Mouse (Mus musculus): ENCODE results near the gene Sos2. TPM values are rescaled to one million over a fixed set of nuclear protein-coding genes. Genes with fewer than 3 reads are reported as not detected.

The Sos2 gene
- polyA plus RNA-seq, 1 experiment from 2014 or later, result 11.3 TPM

GRCm38 (mm10) chr12:69583270-69583629, 98.4 kb downstream of the Sos2 start:
- H3K36me3 ChIP-seq (ENCODE audit: control insufficient read depth, insufficient read depth, low read length), result peaks cover 24% of the 10 kb centered on the region
- no peaks in the 10 kb centered on the region for H3K9me3 ChIP-seq (ENCODE audit: control insufficient read depth, low read length)
- peak overlapping the region; percentile 78 for H3K4me2 ChIP-seq (ENCODE audit: low read length)
- H3K27me3 ChIP-seq (replicated peaks; ENCODE audit: control insufficient read depth, insufficient read depth, low read length), result no peaks in the 10 kb centered on the region
- 0 out of 2 replicates have a peak, but pooled peaks have one; percentile 12 for ATAC-seq
- H3K27ac ChIP-seq (ENCODE audit: low read depth, low read length), result peak overlapping the region; percentile 86
- peak overlapping the region; percentile 80 for H3K9ac ChIP-seq (ENCODE audit: low read depth, low read length)
- peak overlapping the region; percentile 65 for H3K4me3 ChIP-seq (ENCODE audit: low read length)
- WGBS, result 38% methylated on average over 5 of the region's 5 CpGs
- peaks cover 12% of the 10 kb centered on the region for H3K4me1 ChIP-seq (ENCODE audit: control insufficient read depth, insufficient read depth, low read depth, low read length)

GRCm38 (mm10) chr12:69582613-69583269, 98.9 kb downstream of the Sos2 start, which contains the start of gene Vcpkmt:
Gene Vcpkmt (minus strand): TSS chr12:69583028.
- Histone ChIP-seq H3K4me2 (ENCODE audit: low read length) (peak within 1 kb of the TSS; percentile 78), H3K27me3 (replicated peaks; ENCODE audit: control insufficient read depth, insufficient read depth, low read length) (no peaks in the 10 kb centered on the region), H3K27ac (ENCODE audit: low read depth, low read length) (peak within 1 kb of the TSS; percentile 86), H3K4me1 (ENCODE audit: control insufficient read depth, insufficient read depth, low read depth, low read length) (peaks cover 12% of the 10 kb centered on the region), H3K9ac (ENCODE audit: low read depth, low read length) (peak within 1 kb of the TSS; percentile 80), H3K36me3 (ENCODE audit: control insufficient read depth, insufficient read depth, low read length) (peaks cover 27% of the 10 kb centered on the region), H3K4me3 (ENCODE audit: low read length) (peak within 1 kb of the TSS; percentile 65), H3K9me3 (ENCODE audit: control insufficient read depth, low read length) (no peaks in the 10 kb centered on the region)
- peak; percentile 97 for ATAC-seq
- WGBS, result under 1% methylated on average over 56 of the region's 56 CpGs

GRCm38 (mm10) chr12:69582216-69582612, 99.4 kb downstream of the Sos2 start:
- Histone ChIP-seq H3K4me2 (ENCODE audit: low read length) (peak overlapping the region; percentile 78), H3K9ac (ENCODE audit: low read depth, low read length) (peak overlapping the region; percentile 80), H3K4me3 (ENCODE audit: low read length) (peak overlapping the region; percentile 65), H3K27me3 (replicated peaks; ENCODE audit: control insufficient read depth, insufficient read depth, low read length) (no peaks in the 10 kb centered on the region), H3K4me1 (ENCODE audit: control insufficient read depth, insufficient read depth, low read depth, low read length) (peaks cover 12% of the 10 kb centered on the region), H3K9me3 (ENCODE audit: control insufficient read depth, low read length) (no peaks in the 10 kb centered on the region), H3K36me3 (ENCODE audit: control insufficient read depth, insufficient read depth, low read length) (peaks cover 32% of the 10 kb centered on the region), H3K27ac (ENCODE audit: low read depth, low read length) (peak overlapping the region; percentile 86)
- no peak for ATAC-seq
- WGBS, result 26% methylated on average over 9 of the region's 9 CpGs

GRCm38 (mm10) chr12:69579623-69580022, 102.0 kb downstream of the Sos2 start:
- ATAC-seq, result no peak
- Histone ChIP-seq H3K36me3 (ENCODE audit: control insufficient read depth, insufficient read depth, low read length) (peaks cover 28% of the 10 kb centered on the region), H3K4me1 (ENCODE audit: control insufficient read depth, insufficient read depth, low read depth, low read length) (peaks cover 13% of the 10 kb centered on the region), H3K4me3 (ENCODE audit: low read length) (no peak overlapping the region), H3K27ac (ENCODE audit: low read depth, low read length) (no peak overlapping the region), H3K4me2 (ENCODE audit: low read length) (no peak overlapping the region), H3K9me3 (ENCODE audit: control insufficient read depth, low read length) (no peaks in the 10 kb centered on the region), H3K27me3 (replicated peaks; ENCODE audit: control insufficient read depth, insufficient read depth, low read length) (no peaks in the 10 kb centered on the region), H3K9ac (ENCODE audit: low read depth, low read length) (no peak overlapping the region)
- 94% methylated on average over 5 of the region's 5 CpGs for WGBS

- H3K36me3 ChIP-seq (ENCODE audit: control insufficient read depth, insufficient read depth, low read length), result peaks cover 28% of the 10 kb centered on the region
- H3K9me3 ChIP-seq (ENCODE audit: control insufficient read depth, low read length), result no peaks in the 10 kb centered on the region
- no peak overlapping the region for H3K27ac ChIP-seq (ENCODE audit: low read depth, low read length)
- 82% methylated on average over 9 of the region's 9 CpGs for WGBS
- no peak for ATAC-seq
- H3K27me3 ChIP-seq (replicated peaks; ENCODE audit: control insufficient read depth, insufficient read depth, low read length), result no peaks in the 10 kb centered on the region
- H3K9ac ChIP-seq (ENCODE audit: low read depth, low read length), result no peak overlapping the region
- peaks cover 4% of the 10 kb centered on the region for H3K4me1 ChIP-seq (ENCODE audit: control insufficient read depth, insufficient read depth, low read depth, low read length)
- H3K4me3 ChIP-seq (ENCODE audit: low read length), result no peak overlapping the region
- no peak overlapping the region for H3K4me2 ChIP-seq (ENCODE audit: low read length)
Measured at GRCm38 (mm10) chr12:69576120-69576627, 105.5 kb downstream of the Sos2 start.

GRCm38 (mm10) chr12:69573916-69574881, 107.5 kb downstream of the Sos2 start:
- H3K4me1 ChIP-seq (ENCODE audit: control insufficient read depth, insufficient read depth, low read depth, low read length), result peaks cover 4% of the 10 kb centered on the region
- peak overlapping the region; percentile 51 for H3K4me2 ChIP-seq (ENCODE audit: low read length)
- WGBS, result 29% methylated on average over 17 of the region's 17 CpGs
- H3K9me3 ChIP-seq (ENCODE audit: control insufficient read depth, low read length), result no peaks in the 10 kb centered on the region
- H3K27ac ChIP-seq (ENCODE audit: low read depth, low read length), result no peak overlapping the region
- H3K4me3 ChIP-seq (ENCODE audit: low read length), result peak overlapping the region; percentile 28; the same call in 1 of the 2 replicates
- peak; percentile 79 for ATAC-seq
- H3K9ac ChIP-seq (ENCODE audit: low read depth, low read length), result peak overlapping the region; percentile 28
- H3K36me3 ChIP-seq (ENCODE audit: control insufficient read depth, insufficient read depth, low read length), result peaks cover 22% of the 10 kb centered on the region
- no peaks in the 10 kb centered on the region for H3K27me3 ChIP-seq (replicated peaks; ENCODE audit: control insufficient read depth, insufficient read depth, low read length)

GRCm38 (mm10) chr12:69573271-69573670, 108.4 kb downstream of the Sos2 start:
- peaks cover 4% of the 10 kb centered on the region for H3K4me1 ChIP-seq (ENCODE audit: control insufficient read depth, insufficient read depth, low read depth, low read length)
- H3K9me3 ChIP-seq (ENCODE audit: control insufficient read depth, low read length), result no peaks in the 10 kb centered on the region
- no peak overlapping the region for H3K27ac ChIP-seq (ENCODE audit: low read depth, low read length)
- H3K4me2 ChIP-seq (ENCODE audit: low read length), result no peak overlapping the region
- H3K36me3 ChIP-seq (ENCODE audit: control insufficient read depth, insufficient read depth, low read length), result peaks cover 15% of the 10 kb centered on the region
- no peak overlapping the region for H3K4me3 ChIP-seq (ENCODE audit: low read length)
- H3K27me3 ChIP-seq (replicated peaks; ENCODE audit: control insufficient read depth, insufficient read depth, low read length), result no peaks in the 10 kb centered on the region
- ATAC-seq, result no peak
- H3K9ac ChIP-seq (ENCODE audit: low read depth, low read length), result no peak overlapping the region
- 92% methylated on average over 8 of the region's 8 CpGs for WGBS

GRCm38 (mm10) chr12:69569926-69570325, 111.7 kb downstream of the Sos2 start:
- no peak for ATAC-seq
- H3K36me3 ChIP-seq (ENCODE audit: control insufficient read depth, insufficient read depth, low read length), result no peaks in the 10 kb centered on the region
- H3K4me3 ChIP-seq (ENCODE audit: low read length), result no peak overlapping the region
- no peak overlapping the region for H3K4me2 ChIP-seq (ENCODE audit: low read length)
- WGBS, result 98% methylated on average over 3 of the region's 3 CpGs
- H3K9ac ChIP-seq (ENCODE audit: low read depth, low read length), result no peak overlapping the region
- H3K27ac ChIP-seq (ENCODE audit: low read depth, low read length), result no peak overlapping the region
- H3K4me1 ChIP-seq (ENCODE audit: control insufficient read depth, insufficient read depth, low read depth, low read length), result peaks cover 4% of the 10 kb centered on the region
- H3K9me3 ChIP-seq (ENCODE audit: control insufficient read depth, low read length), result no peaks in the 10 kb centered on the region
- no peaks in the 10 kb centered on the region for H3K27me3 ChIP-seq (replicated peaks; ENCODE audit: control insufficient read depth, insufficient read depth, low read length)

GRCm38 (mm10) chr12:69568266-69568665, 113.4 kb downstream of the Sos2 start:
- no peak overlapping the region for H3K9ac ChIP-seq (ENCODE audit: low read depth, low read length)
- 92% methylated on average over 3 of the region's 3 CpGs for WGBS
- no peaks in the 10 kb centered on the region for H3K4me1 ChIP-seq (ENCODE audit: control insufficient read depth, insufficient read depth, low read depth, low read length)
- H3K27ac ChIP-seq (ENCODE audit: low read depth, low read length), result no peak overlapping the region
- no peaks in the 10 kb centered on the region for H3K36me3 ChIP-seq (ENCODE audit: control insufficient read depth, insufficient read depth, low read length)
- H3K4me2 ChIP-seq (ENCODE audit: low read length), result no peak overlapping the region
- no peaks in the 10 kb centered on the region for H3K9me3 ChIP-seq (ENCODE audit: control insufficient read depth, low read length)
- H3K4me3 ChIP-seq (ENCODE audit: low read length), result no peak overlapping the region
- ATAC-seq, result no peak
- no peaks in the 10 kb centered on the region for H3K27me3 ChIP-seq (replicated peaks; ENCODE audit: control insufficient read depth, insufficient read depth, low read length)

Measured in hindbrain, embryonic 16.5 days (tissue).